Mouse (Mus musculus): ENCODE measurements around the gene Lypd3. TPM values are rescaled to one million over a fixed set of nuclear protein-coding genes. Genes with fewer than 3 reads are reported as not detected.
"Not testable (repeated sequence)": the region's sequence is repeated elsewhere in the genome, so short reads cannot be mapped to it uniquely, and the experiment has no call there.

The Lypd3 gene
- polyA plus RNA-seq, 2 experiments from 2014 or later, result not detected

- peak; percentile 79 for ATAC-seq
These were observed 26.2 kb downstream of the Lypd3 start for GRCm38 (mm10) chr7:24662575-24662974.

- no peak for ATAC-seq
These were observed 28.0 kb downstream of the Lypd3 start for GRCm38 (mm10) chr7:24664301-24664700.

- ATAC-seq, result no peak
These were observed 28.6 kb downstream of the Lypd3 start for GRCm38 (mm10) chr7:24664959-24665358.

- ATAC-seq, result no peak
These were observed 35.6 kb downstream of the Lypd3 start for GRCm38 (mm10) chr7:24671944-24672439.

DNA sequence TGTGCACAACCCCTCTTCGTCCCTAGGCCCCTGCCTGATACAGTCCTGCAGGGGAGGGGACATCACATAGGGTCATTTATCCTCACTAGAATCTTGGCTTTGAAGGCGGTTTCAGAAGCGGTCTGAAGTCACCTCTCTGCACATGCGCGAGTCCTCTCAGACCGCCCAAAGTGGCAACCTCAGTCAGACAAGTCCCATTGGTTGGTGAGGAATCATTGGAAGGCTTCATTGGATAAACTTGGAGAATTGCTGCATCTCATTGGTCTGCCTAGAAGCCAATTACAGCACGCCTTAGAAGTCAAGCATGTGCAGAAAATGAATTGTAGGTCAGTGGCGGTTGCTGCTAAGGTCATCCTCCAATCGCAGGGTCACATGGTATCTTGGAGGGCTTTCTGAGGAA is 40.2 kb downstream of the Lypd3 start, which contains the start of gene Tex101:
Tex101 (minus strand) TSS at position 101 of the 400 bp plus-strand sequence.
- no peak for ATAC-seq

- ATAC-seq, result not testable (repeated sequence)
These were observed 47.8 kb downstream of the Lypd3 start for GRCm38 (mm10) chr7:24684121-24684520.

DNA sequence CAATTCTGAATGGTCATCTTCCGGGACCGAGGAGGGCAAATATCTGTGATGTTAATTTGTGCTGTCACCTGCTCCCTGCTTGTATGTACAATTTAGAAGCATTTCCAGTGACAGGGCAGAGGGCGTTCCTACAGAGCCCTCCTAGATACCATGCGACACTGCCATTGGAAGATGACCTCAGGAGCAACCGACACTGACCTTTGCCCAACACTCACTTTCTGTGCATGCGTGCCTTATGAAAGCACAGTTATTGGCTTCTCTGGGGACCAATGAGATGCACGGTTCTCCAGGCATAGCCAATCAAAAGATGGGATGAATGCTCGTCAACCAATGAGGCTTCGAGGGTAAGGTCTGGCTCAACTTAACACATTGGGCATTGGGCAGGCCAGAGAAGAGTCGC is 51.2 kb downstream of the Lypd3 start:
- not testable (repeated sequence) for ATAC-seq

Other genes starting within 250 kb of the Lypd3 start
- gene Smg9, start 236.9 kb upstream of the Lypd3 start, polyA plus RNA-seq (2017; shearing (Covaris generic)), result 10 to 100 TPM; 27.9 to 29.4 TPM
- gene Irgc1, start 184.3 kb upstream of the Lypd3 start, polyA plus RNA-seq (2017; shearing (Covaris generic)), result under 1 TPM; 0.35 to 0.56 TPM
- gene Plaur, start 174.1 kb upstream of the Lypd3 start, polyA plus RNA-seq (2017; shearing (Covaris generic)), result 1 to 10 TPM in 1 of 2 experiments, under 1 TPM in 1; 0.66 to 5.8 TPM
- gene Cadm4, start 154.5 kb upstream of the Lypd3 start, polyA plus RNA-seq (2017; shearing (Covaris generic)), result not detected
- gene Zfp428, start 129.5 kb upstream of the Lypd3 start, polyA plus RNA-seq (2017; shearing (Covaris generic)), result under 1 TPM in 1 of 2 experiments, not detected in 1; 0.56 TPM
- not detected for gene AC161166.1, start 124.1 kb upstream of the Lypd3 start, polyA plus RNA-seq (2017; shearing (Covaris generic))
- gene Irgq, start 105.9 kb upstream of the Lypd3 start, polyA plus RNA-seq (2017; shearing (Covaris generic)), result 1 to 10 TPM in 1 of 2 experiments, under 1 TPM in 1; 0.68 to 1.5 TPM
- gene Pinlyp, start 90.4 kb upstream of the Lypd3 start, polyA plus RNA-seq (2017; shearing (Covaris generic)), result not detected
- 10 to 100 TPM; 35.3 to 46.2 TPM for gene Xrcc1, start 90.3 kb upstream of the Lypd3 start, polyA plus RNA-seq (2017; shearing (Covaris generic))
- 10 to 100 TPM; 13.8 to 19.6 TPM for gene Ethe1, start 49.0 kb upstream of the Lypd3 start, polyA plus RNA-seq (2017; shearing (Covaris generic))
- gene Zfp575, start 48.9 kb upstream of the Lypd3 start, polyA plus RNA-seq (2017; shearing (Covaris generic)), result under 1 TPM in 1 of 2 experiments, not detected in 1; 0.31 TPM
- gene Phldb3, start 25.8 kb upstream of the Lypd3 start, polyA plus RNA-seq (2017; shearing (Covaris generic)), result under 1 TPM in 1 of 2 experiments, not detected in 1; 0.90 TPM
- not detected for gene Tex101, start 40.1 kb downstream of the Lypd3 start, polyA plus RNA-seq (2017; shearing (Covaris generic))
- gene BC049730, start 72.7 kb downstream of the Lypd3 start, polyA plus RNA-seq (2017; shearing (Covaris generic)), result not detected
- gene Gm4763, start 90.4 kb downstream of the Lypd3 start, polyA plus RNA-seq (2017; shearing (Covaris generic)), result not detected
- gene Cd177, start 123.8 kb downstream of the Lypd3 start, polyA plus RNA-seq (2017; shearing (Covaris generic)), result not detected
- not detected for gene Ceacam10, start 140.7 kb downstream of the Lypd3 start, polyA plus RNA-seq (2017; shearing (Covaris generic))
- 10 to 100 TPM; 22.4 to 44.8 TPM for gene Gm9844, start 225.7 kb downstream of the Lypd3 start, polyA plus RNA-seq (2017; shearing (Covaris generic))
- gene Lypd4, start 233.4 kb downstream of the Lypd3 start, polyA plus RNA-seq (2017; shearing (Covaris generic)), result not detected
- not detected for gene Dmrtc2, start 233.5 kb downstream of the Lypd3 start, polyA plus RNA-seq (2017; shearing (Covaris generic))
- over 10,000 TPM; 12,099 to 13,283 TPM for gene Rps19, start 247.8 kb downstream of the Lypd3 start, polyA plus RNA-seq (2017; shearing (Covaris generic))

Data from CD4-positive, CD25-positive, alpha-beta regulatory T cell, adult 4 months (primary cell).